ENCODE assay signal across 10 mouse cellular contexts in genomic region chr2:33658602-33659287, GRCm38 (mm10). TPM values are rescaled to one million over a fixed set of nuclear protein-coding genes. Genes with fewer than 3 reads are reported as not detected.
DNase-seq lines count a peak whose midpoint lies in the region; ATAC-seq and TF ChIP-seq lines count a peak whose summit lies in the region.
"Had no signal": no experiment of that assay in that cellular context is flagged by ENCODE, and none has a peak within 500 bp of the region (broad histone marks: within the 10 kb centered on the region; RNA-seq: fewer than 3 reads in every experiment).

No protein-coding gene starts in this region.

- H3K36me3 ChIP-seq in heart, embryonic 11.5 days (ENCODE audit: control insufficient read depth, insufficient read depth, low read length) = no peaks in the 10 kb centered on the region
- H3K36me3 ChIP-seq in ES-E14 (ENCODE audit: control insufficient read depth, insufficient read depth, low read length, poor library complexity, severe bottlenecking) = no peaks in the 10 kb centered on the region
- H3K36me3 ChIP-seq in hindbrain, embryonic 12.5 days = no peaks in the 10 kb centered on the region
- no peaks in the 10 kb centered on the region for H3K36me3 ChIP-seq in liver, postnatal 0 days (replicated peaks; ENCODE audit: insufficient read depth, low read length)

- TF ChIP-seq EP300 in liver, postnatal 0 days (IDR thresholded peaks at IDR 0.05; ENCODE audit: low read depth) = no peak

- no peak for ATAC-seq in heart, embryonic 11.5 days (replicated peaks; ENCODE audit: insufficient number of reproducible peaks, low FRiP score, low TSS enrichment)
- ATAC-seq in hindbrain, embryonic 12.5 days (ENCODE audit: low FRiP score) = no peak
- ATAC-seq in liver, postnatal 0 days = no peak

- no peak overlapping the region for H3K27ac ChIP-seq in heart, embryonic 11.5 days (ENCODE audit: low read depth, low read length)
- H3K27ac ChIP-seq in ES-E14 (ENCODE audit: insufficient read depth, low read depth, low read length, poor library complexity, severe bottlenecking) = no peak overlapping the region
- peak overlapping the region; percentile 31; the same call in 1 of the 2 replicates for H3K27ac ChIP-seq in hindbrain, embryonic 12.5 days
- H3K27ac ChIP-seq in liver, postnatal 0 days (ENCODE audit: low read depth) = no peak overlapping the region

- DNase-seq in heart, adult 18-20 months = no peak
- DNase-seq in ES-E14 (ENCODE audit: low read depth, low spot score) = no peak
- no peak for DNase-seq in liver, postnatal 0 days
- no peak for DNase-seq in ovary, adult 18-20 months (ENCODE audit: low spot score)
- DNase-seq in retina, embryonic 14.5 days (ENCODE audit: low spot score) = no peak
- no peak for DNase-seq in cerebellum, adult 9-11 months
- DNase-seq: cerebellum, adult 11-12 months had no signal

- in situ Hi-C loops in ES-E14 (cut with MboI; ENCODE audit: low sequenced_read_pairs in 2 of 2, unreplicated experiment in 2 of 2) = no loop called here

- WGBS in heart, embryonic 11.5 days (ENCODE audit: insufficient replicate concordance) = 41% methylated on average over 12 of the region's 12 CpGs
- 54% methylated on average over 12 of the region's 12 CpGs for WGBS in hindbrain, embryonic 12.5 days
- WGBS in liver, postnatal 0 days (ENCODE audit: insufficient replicate concordance) = 36% methylated on average over 12 of the region's 12 CpGs

- peak overlapping the region; percentile 37 for H3K4me2 ChIP-seq in heart, embryonic 11.5 days
- peak overlapping the region; percentile 43 for H3K4me2 ChIP-seq in hindbrain, embryonic 12.5 days (replicated peaks)
- peak overlapping the region; percentile 60 for H3K4me2 ChIP-seq in liver, postnatal 0 days (ENCODE audit: low read depth, low read length)

- no peaks in the 10 kb centered on the region for H3K4me1 ChIP-seq in heart, embryonic 11.5 days (ENCODE audit: control insufficient read depth, insufficient read depth, low read length)
- H3K4me1 ChIP-seq in ES-E14 (ENCODE audit: control insufficient read depth in 2 of 2, insufficient read depth in 2 of 2, low read length in 2 of 2, poor library complexity in 1 of 2) = peaks cover 0 to 2% of the 10 kb centered on the region in 2 experiments; a peak in 1 of 4 replicates
- H3K4me1 ChIP-seq in hindbrain, embryonic 12.5 days = peaks cover 6% of the 10 kb centered on the region; the same call in 1 of the 2 replicates
- H3K4me1 ChIP-seq in liver, postnatal 0 days (ENCODE audit: insufficient read depth) = no peaks in the 10 kb centered on the region

- no peaks in the 10 kb centered on the region for H3K27me3 ChIP-seq in heart, embryonic 11.5 days (ENCODE audit: control insufficient read depth, insufficient read depth, low read length)
- no peaks in the 10 kb centered on the region for H3K27me3 ChIP-seq in hindbrain, embryonic 12.5 days
- H3K27me3 ChIP-seq in liver, postnatal 0 days (ENCODE audit: insufficient read depth, low read length) = no peaks in the 10 kb centered on the region

- H3K9ac ChIP-seq in heart, embryonic 11.5 days (ENCODE audit: low read depth, low read length) = no peak overlapping the region
- no peak overlapping the region; the same call in 1 of the 2 replicates for H3K9ac ChIP-seq in ES-E14 (ENCODE audit: insufficient read depth, low read depth, low read length, poor library complexity, severe bottlenecking)
- no peak overlapping the region for H3K9ac ChIP-seq in hindbrain, embryonic 12.5 days
- H3K9ac ChIP-seq in liver, postnatal 0 days (replicated peaks) = no peak overlapping the region

- H3K4me3 ChIP-seq in heart, embryonic 11.5 days (ENCODE audit: low read depth, low read length) = no peak overlapping the region
- peak overlapping the region in 1 of 2 experiments; percentile 65; a peak in 2 of 4 replicates for H3K4me3 ChIP-seq in ES-E14 (ENCODE audit: insufficient read depth in 1 of 2, low read depth in 1 of 2, low read length in 2 of 2, poor library complexity in 1 of 2, severe bottlenecking in 1 of 2)
- H3K4me3 ChIP-seq in hindbrain, embryonic 12.5 days = peak overlapping the region; percentile 4; the same call in 1 of the 2 replicates
- no peak overlapping the region for H3K4me3 ChIP-seq in liver, postnatal 0 days (ENCODE audit: low read depth, low read length)

- no peak for TF ChIP-seq CTCF in liver, postnatal 0 days (IDR thresholded peaks at IDR 0.05; ENCODE audit: low read depth)

- H3K9me3 ChIP-seq in heart, embryonic 11.5 days (replicated peaks; ENCODE audit: control insufficient read depth, low read length) = no peaks in the 10 kb centered on the region
- no peaks in the 10 kb centered on the region for H3K9me3 ChIP-seq in ES-E14 (ENCODE audit: control insufficient read depth, insufficient read depth, low read depth, low read length)
- no peaks in the 10 kb centered on the region for H3K9me3 ChIP-seq in hindbrain, embryonic 12.5 days (replicated peaks)
- no peaks in the 10 kb centered on the region for H3K9me3 ChIP-seq in liver, postnatal 0 days (ENCODE audit: low read length)

TF ChIP-seq in ES-E14, 5 proteins besides CTCF, POLR2A, EP300 and RAD21:
- TF ChIP-seq ZNF384 (IDR thresholded peaks at IDR 0.05; ENCODE audit: low read depth, low read length) = 0 out of 2 replicates have a peak, but pooled peaks have one; percentile 47
- TF ChIP-seq HCFC1 (IDR thresholded peaks at IDR 0.05; ENCODE audit: borderline replicate concordance, insufficient read depth, low read length) = no peak
- no peak for TF ChIP-seq MAFK (IDR thresholded peaks at IDR 0.05; ENCODE audit: insufficient read depth, low read depth, low read length)
- TF ChIP-seq ZC3H11A (IDR thresholded peaks at IDR 0.05; ENCODE audit: borderline replicate concordance, low read depth, low read length) = no peak

RNA-seq across cellular contexts. Expression of gene Lmx1b, which starts 18.4 kb away (rescaled TPM):
- 0.03 TPM in 1 of 2 replicates, not detected in the other for polyA plus RNA-seq in heart, embryonic 11.5 days (2014; fragmentation: Nextera tagmentation; extraction: Ambion mirVana)
- total RNA-seq in heart, adult 18-20 months (2021) = under 1 TPM in 1 of 2 experiments, not detected in 1; 0.05 TPM
- total RNA-seq in ES-E14 (2012; rRNA removed) = 0.32 and 0.67 TPM in 2 replicates
- 5.0 and 5.6 TPM in 2 replicates for polyA plus RNA-seq in hindbrain, embryonic 12.5 days (2016; fragmentation: Nextera tagmentation; extraction: Ambion mirVana)
- polyA plus RNA-seq in liver, postnatal 0 days (2015; fragmentation: Nextera tagmentation; extraction: Ambion mirVana) = not detected in 2 replicates
- polyA plus RNA-seq: gonadal fat pad, adult 2 months had no signal
